Mouse (Mus musculus): ENCODE results near the gene Cuedc2.

Cuedc2 gene

DNA sequence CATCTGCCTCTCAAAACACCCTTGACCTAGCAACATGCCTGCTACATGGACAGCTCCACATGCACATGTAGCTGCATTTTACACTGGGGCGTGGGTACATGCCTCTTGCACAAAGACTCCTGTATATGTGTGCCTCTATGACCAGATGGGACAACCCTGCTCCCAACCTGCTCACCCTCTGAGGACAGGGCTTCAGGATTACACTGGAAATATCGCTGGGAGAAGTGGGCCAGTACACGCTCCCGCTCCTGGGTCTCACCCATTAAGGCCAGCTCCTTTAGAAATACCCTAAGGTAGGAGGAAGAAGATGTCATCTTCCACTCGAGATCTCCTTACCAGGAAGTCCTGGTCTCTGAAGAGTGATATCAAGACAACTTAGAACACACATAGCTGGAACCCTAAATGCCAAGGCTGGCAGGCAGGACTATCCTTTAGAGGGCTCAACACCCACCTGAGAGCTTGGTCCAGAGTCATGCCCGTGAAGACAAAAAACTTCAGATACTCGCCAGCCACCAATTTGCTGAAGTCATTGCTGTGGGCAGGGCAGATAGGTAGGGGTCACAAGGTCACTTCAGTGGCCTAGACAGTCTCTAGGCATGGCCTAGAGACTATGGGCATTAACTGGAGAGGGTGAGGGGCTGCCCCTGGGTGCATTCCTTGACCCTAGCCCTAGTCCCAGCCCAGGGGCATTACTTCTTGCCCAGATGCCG is 18.3 kb downstream of the Cuedc2 start:
- no peak for DNase-seq

DNA sequence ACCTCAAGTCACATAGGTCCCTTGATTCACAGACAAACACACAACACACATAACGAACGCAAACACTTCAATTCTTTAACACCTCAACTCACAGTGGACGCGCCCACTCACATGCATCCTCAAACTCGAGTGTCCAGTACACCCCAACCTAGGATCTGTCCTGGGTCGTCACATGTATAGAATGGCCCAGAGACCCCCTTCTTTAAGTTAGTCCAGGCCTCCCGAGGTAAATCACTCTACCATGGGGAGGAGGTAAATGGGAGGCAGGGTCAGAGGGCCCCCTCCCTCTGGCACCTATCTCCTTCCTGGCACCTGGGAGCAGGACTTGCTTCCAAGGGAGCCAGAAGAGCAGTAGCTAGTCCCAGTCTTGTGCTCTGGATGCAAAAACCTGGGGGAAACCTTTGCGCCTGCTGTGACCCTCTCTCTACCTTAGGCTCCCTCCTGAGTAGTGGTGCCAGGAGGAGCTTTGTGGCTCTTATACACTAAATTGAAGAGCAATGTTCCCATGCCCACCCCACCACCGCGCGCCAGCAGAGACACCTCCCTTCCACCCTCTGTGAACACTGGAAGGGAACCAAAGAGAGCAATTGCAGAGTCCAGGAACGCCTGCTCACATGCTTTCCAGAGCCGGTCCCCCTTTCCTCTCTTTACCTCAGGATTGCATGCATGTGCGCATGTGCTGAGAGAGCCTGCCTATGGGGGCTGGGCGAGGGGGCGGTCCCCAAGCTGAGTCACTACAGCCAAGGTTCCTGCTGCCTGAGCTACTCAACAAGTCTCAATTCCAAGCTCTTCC is 19.7 kb downstream of the Cuedc2 start:
- DNase-seq: no peak

DNA sequence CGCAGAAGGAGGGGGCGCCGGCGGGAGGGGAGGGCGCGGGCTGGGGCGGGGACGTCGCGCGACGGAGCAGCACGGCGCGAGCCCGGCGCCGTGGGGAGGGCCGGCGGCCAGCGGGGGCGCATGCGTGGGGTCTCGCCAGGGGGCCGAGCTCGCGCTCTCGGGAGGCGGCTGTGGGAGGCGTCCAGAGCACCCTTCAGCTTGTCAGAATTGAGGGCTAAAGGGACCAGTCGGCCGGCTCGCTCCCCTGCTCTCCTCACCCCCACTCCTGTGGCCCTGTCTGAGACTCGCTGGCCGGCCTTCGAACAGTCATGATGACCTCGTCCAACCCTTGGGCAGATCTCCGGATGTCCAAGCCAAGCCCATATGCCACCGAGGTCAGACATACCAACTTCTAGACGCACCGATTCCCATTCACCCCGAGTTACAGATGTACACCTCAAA is 20.5 kb downstream of the Cuedc2 start:
- no peak for DNase-seq

DNA sequence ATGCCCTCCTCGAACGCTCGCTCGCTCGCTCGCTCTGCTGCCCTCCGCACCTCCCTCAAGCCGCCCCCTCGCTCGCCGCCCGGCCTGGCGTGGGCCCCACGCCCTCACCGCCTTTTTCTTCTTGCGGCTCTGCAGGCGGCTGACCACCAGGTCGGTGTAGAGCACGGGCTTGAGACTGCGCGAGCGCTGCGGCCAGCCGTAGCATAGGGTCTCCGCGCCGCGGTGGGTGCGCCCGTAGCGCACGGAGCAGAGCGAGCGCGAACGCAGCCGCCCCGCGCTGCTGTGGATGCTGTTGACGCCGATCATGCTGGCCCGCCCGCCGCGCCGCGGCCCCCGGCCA is 21.0 kb downstream of the Cuedc2 start:
- DNase-seq: no peak

DNA sequence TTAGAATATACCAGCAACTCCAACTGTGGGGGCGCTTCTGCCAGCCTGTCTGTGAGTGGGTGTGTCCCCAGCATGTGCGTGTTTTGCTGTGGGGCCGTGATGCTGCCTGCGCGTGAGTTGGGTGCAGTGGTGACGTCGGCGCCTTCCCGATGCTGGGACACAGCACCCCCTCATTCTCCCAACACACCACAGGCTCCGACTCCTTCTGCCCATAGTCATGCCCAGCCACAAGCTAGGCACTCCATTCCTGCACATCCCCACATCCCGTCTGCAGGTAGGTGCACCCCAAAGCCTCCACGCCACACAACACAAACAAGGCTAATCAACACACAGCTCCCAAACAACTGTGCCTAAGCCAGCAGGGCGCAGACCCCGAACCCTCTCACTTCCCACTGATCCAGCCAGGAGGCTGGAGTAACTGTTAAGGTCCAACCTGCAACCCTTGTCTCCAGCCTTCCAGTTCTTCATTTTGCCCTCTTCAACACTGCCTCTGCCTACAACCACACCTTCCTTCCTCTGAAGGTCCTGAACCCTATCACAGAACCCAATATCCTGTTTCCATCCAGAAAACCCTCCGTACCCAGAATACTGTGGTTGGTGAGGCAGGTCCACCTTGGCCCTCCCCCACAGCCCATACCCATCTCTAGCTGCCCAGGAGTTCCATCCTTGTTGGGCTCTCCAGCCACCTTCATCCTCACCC is 21.5 kb downstream of the Cuedc2 start:
- DNase-seq: no peak

DNA sequence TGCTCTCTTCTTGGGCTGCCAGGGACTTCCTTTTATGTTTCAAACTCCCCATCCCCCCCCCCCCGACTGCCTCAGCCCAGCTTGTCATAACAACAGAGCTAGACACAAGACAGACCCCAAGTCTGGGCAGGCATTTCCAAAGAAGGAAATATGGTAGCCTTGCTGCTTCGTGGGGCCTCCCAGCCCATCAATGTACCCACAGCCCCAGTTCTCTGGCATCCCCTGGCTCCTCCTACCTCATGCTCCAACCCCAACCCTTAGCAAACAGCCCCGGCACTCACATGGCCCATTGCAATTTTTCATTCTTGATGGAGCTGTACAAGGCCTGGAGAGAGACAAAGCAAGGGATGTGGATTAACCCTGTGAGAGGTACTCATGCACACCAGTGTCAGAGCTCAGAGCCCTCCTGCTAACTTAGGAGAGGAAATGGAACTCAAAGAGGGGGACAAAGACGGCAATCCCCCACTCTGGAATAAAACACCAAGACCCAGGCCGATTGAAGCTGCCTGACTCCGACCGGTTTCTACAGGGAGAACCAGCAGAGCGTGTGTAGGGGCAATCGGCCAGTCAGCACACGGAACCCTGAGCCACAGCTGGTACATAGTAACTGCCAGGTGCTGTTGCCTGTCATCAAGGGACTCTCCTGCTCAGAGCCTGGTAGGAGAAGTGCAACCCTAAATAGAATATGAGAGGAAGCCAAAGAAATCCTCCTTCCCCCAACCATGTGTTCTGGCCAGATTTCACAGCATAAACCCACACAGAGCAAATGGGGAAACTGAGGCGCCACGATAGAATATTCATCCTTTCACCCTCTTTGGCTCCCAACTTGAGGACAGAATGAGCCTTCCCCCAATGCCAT is 22.5 kb downstream of the Cuedc2 start:
- DNase-seq: no peak

DNA sequence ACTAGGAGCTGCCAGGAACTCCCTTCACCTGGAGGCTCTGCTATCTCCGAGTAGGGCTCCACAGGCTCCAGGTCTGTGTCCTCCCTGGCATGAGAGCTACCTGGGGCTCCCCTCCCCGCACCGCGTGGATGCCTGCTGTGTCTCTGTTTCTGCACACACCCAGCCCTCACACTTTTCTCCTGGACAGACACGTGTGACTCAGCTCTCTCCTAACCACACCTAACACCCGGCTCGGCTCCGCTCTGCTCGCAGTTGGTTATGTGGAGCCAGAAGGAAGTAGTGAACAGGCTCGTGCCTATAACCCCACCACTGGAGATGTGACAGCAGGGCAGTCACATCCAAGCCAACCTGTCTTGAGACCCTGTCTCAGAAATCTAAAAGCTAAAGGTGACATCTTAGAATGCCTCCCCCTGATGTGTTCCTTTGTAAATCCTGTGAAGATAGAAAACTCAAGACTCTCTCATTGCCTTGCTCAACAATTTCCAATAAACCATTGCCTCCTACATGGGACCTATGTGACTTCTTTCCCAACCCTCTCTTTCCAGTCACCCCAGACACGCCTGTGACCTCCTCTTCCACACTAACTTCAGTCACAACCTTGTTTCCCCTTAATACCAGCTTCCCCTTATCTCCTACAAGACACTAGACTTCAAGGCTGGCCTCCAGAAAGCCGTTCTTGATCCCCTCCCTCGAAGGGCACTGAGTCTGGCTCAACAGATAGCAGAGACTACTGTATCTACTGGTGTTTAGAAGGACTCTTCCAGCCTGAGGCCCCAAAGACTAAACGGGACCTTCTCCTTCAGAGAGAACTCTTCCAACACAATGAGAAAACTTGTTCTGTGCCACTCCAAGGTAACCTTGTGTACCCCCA is 23.4 kb downstream of the Cuedc2 start:
- DNase-seq: no peak

DNA sequence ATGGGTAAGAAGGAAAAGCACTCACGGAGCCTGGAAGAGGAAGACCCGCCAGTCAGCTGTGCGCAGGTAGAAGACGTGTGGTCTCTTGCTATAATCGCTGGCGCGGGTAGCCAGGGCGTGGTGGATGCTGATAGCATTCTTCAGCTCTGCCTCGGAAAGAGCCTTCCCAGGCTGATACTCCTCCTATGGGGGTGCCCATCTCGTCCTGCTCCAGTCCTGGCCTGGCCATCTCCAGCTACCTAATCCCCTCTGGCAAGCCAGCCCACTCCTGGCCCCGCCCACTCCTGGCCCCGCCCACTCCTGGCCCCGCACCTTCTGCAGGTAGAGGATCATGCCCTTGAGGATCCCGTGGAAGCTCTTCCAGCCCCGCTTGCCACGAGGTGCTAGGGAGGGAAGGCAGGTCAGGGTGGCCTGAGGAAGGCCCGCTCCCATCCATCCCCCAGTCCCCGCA is 24.3 kb downstream of the Cuedc2 start:
- DNase-seq: no peak

DNA sequence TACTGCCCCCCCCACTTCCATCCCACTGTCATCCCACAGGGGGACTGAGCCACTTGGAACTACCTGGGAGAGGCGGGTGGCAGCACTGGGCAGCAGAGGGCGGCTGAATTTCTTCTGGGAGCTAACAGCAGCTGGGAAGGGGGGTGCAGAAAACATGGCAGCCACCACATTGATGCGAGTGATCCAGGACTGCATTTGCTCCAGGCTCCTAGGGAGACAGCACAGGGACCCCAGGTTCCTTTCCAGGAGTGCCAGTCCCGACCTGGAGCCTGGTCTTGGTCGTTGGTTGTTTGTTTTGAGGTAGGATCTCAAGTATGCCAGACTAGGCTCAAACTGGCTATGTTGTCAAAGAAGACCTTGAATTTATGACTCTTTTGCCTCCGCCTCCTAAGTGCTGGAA is 24.9 kb downstream of the Cuedc2 start:
- DNase-seq: no peak

DNA sequence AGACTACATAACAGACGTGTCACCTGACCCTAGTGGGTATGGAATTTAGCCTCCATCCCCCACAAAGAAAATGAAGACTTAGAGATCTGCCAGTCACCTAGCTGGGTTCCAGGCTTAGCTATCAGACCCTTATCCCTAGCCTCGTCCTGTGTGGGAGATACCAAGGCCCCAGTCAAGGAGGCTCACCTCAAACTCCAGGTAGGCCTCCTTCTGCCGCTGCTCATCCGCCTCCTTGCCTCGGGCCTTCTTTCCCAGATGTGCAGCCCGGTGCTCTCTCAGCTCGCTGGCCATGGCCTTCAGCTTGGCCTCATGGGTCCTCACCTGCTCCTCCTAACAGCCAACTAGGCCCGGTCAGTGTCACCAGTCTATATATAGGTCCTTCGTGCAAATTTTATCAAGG is 25.4 kb downstream of the Cuedc2 start:
- no peak for DNase-seq

DNA sequence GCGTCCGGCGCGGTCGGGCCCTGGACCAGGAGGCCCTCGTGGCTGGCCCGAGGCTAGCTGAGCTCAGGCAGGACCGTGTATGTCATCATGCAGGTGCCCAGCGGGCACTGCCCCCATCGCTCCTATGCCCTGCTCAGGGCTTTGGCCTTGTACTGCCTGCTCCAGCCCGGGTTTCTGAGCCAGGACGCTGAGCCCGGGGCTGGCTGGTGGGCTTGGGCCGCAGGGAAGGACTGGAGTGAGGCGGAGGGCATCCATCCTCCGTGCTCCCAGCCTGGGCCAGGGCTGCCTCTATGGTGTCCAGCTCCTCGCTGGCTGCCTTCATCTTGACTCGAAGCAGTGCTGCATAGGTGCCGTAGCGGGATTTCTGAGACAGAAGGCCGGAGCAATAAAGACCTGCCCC is 25.9 kb downstream of the Cuedc2 start:
- DNase-seq: no peak

DNA sequence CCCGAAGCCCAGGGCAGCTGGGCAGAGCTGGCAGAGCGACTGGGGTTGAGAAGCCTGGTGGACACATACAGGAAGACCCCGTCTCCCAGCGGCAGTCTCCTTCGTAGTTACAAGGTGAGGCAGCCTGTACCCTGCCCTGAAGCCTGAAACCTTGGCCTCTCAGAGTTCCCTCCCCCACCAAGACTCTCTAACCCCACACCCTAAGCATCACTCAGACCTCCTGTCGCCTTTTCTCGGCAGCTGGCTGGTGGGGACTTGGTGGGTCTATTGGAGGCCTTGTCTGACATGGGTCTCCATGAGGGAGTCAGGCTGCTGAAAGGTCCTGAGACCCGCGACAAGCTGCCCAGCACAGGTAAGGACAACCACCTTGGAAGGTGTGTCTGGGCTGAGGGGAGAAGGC is 27.2 kb downstream of the Cuedc2 start:
- DNase-seq: no peak

DNA sequence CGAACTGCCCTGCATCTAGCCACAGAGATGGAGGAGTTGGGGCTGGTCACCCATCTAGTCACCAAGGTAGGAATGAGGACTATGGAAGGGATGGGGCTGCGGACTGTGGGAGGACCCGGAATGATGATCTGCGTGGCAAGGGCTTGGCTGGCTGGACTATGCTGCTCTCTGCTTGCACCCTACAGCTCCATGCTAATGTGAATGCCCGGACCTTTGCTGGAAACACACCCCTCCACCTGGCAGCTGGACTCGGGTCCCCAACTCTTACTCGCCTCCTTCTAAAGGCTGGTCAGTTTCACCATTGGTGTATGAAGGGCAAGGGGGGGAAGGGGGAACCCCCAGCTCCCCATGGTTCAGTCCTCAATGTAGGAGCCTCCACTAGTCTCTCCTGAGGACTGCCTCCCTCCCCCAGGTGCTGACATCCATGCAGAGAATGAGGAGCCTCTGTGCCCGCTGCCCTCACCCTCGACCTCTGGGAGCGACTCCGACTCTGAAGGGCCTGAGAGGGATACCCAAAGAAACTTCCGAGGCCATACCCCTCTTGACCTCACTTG is 28.1 kb downstream of the Cuedc2 start:
- DNase-seq: no peak

DNA sequence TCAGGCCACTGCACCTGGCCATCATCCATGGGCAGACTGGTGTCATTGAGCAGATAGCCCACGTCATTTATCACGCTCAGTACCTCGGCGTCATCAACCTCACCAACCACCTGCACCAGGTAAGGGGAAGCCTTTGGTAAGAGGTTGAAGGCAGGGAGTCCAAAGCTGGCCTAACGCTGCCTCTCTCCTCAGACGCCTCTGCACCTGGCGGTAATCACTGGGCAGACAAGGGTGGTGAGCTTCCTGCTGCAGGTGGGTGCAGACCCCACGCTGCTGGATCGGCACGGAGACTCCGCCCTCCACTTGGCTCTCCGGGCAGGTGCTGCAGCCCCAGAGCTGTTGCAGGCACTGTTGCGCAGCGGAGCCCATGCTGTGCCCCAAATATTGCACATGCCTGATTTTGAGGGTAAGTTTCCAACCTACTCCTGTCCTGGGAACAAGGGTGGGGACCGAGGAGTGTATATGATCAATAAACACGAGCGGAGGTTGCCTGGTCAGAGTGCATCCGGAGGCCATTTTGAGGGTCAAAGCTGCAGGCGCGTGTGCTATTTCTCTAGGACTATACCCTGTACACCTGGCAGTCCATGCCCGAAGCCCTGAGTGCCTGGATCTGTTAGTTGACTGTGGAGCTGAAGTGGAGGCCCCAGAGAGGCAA is 28.7 kb downstream of the Cuedc2 start:
- no peak for DNase-seq

DNA sequence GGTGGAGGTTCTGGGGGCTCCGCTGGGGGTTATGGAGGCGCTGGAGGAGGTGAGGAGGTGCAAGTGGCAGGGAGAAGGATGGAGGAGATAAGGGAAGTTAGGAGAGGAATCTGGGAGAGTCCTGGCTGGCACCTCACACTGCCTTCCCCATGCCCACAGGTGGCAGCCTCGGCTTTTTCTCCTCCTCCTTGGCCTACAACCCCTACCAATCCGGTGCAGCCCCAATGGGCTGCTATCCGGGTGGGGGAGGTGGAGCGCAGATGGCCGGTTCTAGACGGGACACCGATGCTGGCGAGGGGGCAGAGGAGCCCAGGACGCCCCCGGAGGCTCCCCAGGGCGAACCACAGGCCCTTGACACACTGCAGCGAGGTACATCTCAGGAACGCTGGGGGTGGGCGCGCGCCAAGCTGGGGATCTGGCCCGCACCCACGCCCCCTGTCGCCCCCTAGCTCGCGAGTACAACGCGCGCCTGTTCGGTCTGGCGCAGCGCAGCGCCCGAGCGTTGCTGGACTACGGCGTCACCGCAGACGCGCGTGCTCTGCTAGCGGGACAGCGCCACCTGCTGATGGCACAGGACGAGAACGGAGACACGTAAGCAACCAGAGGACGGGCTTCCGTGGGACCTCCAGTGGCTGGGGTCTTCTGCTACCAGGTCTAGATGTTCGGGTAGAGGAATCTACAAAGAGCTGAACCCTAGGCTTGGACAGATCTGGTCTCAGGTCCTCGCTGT is 29.6 kb downstream of the Cuedc2 start:
- DNase-seq: peak; percentile 62

DNA sequence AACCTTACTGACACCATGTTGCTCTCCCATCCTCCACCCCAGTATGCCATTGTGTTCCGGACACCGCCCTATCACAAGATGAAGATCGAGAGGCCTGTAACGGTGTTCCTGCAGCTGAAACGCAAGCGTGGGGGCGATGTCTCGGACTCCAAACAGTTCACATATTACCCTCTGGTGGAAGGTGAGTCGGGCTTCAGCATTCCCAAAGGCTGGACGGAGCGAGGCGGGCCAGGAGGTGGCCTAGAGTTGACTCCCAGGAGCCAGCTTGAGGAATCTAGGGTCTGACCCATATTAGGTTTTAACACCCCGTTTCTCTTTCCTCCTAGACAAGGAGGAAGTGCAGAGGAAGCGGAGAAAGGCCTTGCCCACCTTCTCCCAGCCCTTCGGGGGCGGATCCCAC is 30.2 kb downstream of the Cuedc2 start:
- no peak for DNase-seq

DNA sequence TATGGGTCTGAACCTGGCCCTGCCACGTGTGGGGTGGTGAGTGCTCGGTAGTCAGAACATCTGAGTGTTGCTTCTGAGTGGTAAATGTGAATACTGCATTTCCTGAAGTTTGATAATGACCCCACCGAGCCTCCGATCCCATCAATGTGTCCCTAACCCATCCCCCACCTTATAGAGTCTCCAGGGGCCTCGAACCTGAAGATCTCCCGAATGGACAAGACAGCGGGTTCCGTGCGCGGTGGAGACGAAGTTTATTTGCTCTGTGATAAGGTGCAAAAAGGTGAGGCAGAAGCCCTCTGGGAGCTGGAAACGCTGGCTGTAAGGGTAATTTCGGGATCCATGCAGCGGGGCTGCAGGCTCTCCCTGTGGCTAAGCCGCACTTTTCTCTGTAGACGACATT is 30.7 kb downstream of the Cuedc2 start:
- DNase-seq: no peak

DNA sequence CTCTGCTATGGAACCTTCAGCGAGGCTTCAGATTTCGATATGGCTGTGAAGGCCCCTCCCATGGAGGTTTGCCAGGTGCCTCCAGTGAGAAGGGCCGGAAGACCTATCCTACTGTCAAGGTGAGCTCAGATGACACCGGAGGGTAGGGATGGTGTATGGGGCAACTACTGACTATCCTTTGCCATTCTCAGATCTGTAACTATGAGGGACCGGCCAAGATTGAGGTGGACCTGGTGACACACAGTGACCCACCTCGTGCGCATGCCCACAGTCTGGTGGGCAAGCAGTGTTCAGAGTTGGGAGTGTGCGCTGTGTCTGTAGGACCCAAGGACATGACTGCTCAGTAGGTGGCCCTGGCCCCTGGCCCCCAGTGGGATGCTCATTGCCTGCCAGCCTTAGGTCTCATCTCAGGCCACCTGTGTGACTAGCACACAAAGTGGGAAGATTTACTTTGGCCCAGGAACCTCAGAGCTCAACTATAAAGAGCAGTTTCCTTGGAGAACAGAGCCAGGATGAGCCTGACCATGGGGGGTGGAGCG is 31.7 kb downstream of the Cuedc2 start:
- no peak for DNase-seq

DNA sequence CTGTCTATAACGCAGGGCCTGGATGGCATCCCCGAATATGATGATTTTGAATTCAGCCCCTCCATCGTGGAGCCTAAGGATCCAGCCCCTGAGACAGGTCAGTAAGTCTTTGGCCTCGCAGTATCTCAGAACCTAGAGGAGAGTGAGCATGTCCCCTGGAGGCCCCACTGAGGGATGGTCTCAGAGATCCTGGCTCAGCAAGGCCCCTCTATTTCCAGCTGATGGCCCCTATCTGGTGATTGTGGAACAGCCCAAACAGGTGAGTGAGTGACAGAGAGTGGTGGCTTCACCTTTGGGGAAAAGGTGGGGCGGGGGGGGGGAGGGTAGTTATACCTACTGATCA is 32.3 kb downstream of the Cuedc2 start:
- DNase-seq: no peak
